Mouse (Mus musculus): ENCODE results near the gene Pmel. TPM values are rescaled to one million over a fixed set of nuclear protein-coding genes. Genes with fewer than 3 reads are reported as not detected.

Gene Pmel
- polyA plus RNA-seq, 2 experiments = 0.31 to 0.50 TPM

- H3K9me3 ChIP-seq (ENCODE audit: control insufficient read depth, low read length) = no peaks in the 10 kb centered on the region
- DNase-seq (ENCODE audit: low read depth in 3 of 3, low spot score in 3 of 3) (no peak), ATAC-seq (ENCODE audit: insufficient read depth) (no peak)
- TF ChIP-seq CTCF (IDR thresholded peaks at IDR 0.05; ENCODE audit: low read depth) = no peak
- TF ChIP-seq EP300 (IDR thresholded peaks at IDR 0.05; ENCODE audit: low read depth) = no peak
- no peaks in the 10 kb centered on the region for H3K36me3 ChIP-seq (replicated peaks; ENCODE audit: control insufficient read depth, insufficient read depth, low read depth)
- 2% methylated on average over 41 of the region's 42 CpGs for WGBS (ENCODE audit: insufficient replicate concordance)
- H3K9ac ChIP-seq (replicated peaks) = no peak overlapping the region
- H3K27ac ChIP-seq = no peak overlapping the region
- H3K4me3 ChIP-seq (ENCODE audit: insufficient read depth in 1 of 2, low read depth in 2 of 2, low read length in 2 of 2) = peak overlapping the region; percentile 59 to 63
- H3K4me1 ChIP-seq (replicated peaks; ENCODE audit: control insufficient read depth in 2 of 2, insufficient read depth in 2 of 2, low read length in 1 of 2) = peaks cover 22 to 30% of the 10 kb centered on the region in 2 experiments
- H3K4me2 ChIP-seq (ENCODE audit: low read depth) = peak overlapping the region; percentile 73
- peaks cover 9% of the 10 kb centered on the region for H3K27me3 ChIP-seq (ENCODE audit: control insufficient read depth, insufficient read depth, low read length)
These were observed 35.0 kb upstream of the Pmel start for GRCm38 (mm10) chr10:128668790-128669672.

- peaks cover 9% of the 10 kb centered on the region for H3K27me3 ChIP-seq (ENCODE audit: control insufficient read depth, insufficient read depth, low read length)
- WGBS (ENCODE audit: insufficient replicate concordance) = 86% methylated on average over 9 of the region's 9 CpGs
These were observed 32.8 kb upstream of the Pmel start for GRCm38 (mm10) chr10:128671148-128671547.

GRCm38 (mm10) chr10:128673763-128674468, 30.1 kb upstream of the Pmel start, which contains the start of gene Suox:
TSS of gene Suox (minus strand) at chr10:128674073.
- H3K4me2 ChIP-seq (ENCODE audit: low read depth) = peak within 1 kb of the TSS; percentile 92
- peak; percentile 93 for ATAC-seq (ENCODE audit: insufficient read depth)
- H3K4me3 ChIP-seq (ENCODE audit: insufficient read depth in 1 of 2, low read depth in 2 of 2, low read length in 2 of 2) = peak within 1 kb of the TSS; percentile 73 to 90
- peak within 1 kb of the TSS; percentile 68 for H3K9ac ChIP-seq (replicated peaks)
- peak within 1 kb of the TSS; percentile 65 for H3K27ac ChIP-seq
- H3K4me1 ChIP-seq (replicated peaks; ENCODE audit: control insufficient read depth in 2 of 2, insufficient read depth in 2 of 2, low read length in 1 of 2) = peaks cover 1 to 13% of the 10 kb centered on the region in 2 experiments
- H3K27me3 ChIP-seq (ENCODE audit: control insufficient read depth, insufficient read depth, low read length) = peaks cover 6% of the 10 kb centered on the region
- WGBS (ENCODE audit: insufficient replicate concordance) = under 1% methylated on average over 60 of the region's 60 CpGs
- peak; percentile 70 for DNase-seq (ENCODE audit: low read depth in 3 of 3, low spot score in 3 of 3)
- H3K36me3 ChIP-seq (replicated peaks; ENCODE audit: control insufficient read depth, insufficient read depth, low read depth) = no peaks in the 10 kb centered on the region
- TF ChIP-seq CTCF (IDR thresholded peaks at IDR 0.05; ENCODE audit: low read depth) = no peak
- no peak for TF ChIP-seq EP300 (IDR thresholded peaks at IDR 0.05; ENCODE audit: low read depth)
- H3K9me3 ChIP-seq (ENCODE audit: control insufficient read depth, low read length) = no peaks in the 10 kb centered on the region

More at GRCm38 (mm10) chr10:128671148-128671547, 32.8 kb upstream of the Pmel start:
- peaks cover 4 to 18% of the 10 kb centered on the region in 2 experiments for H3K4me1 ChIP-seq (replicated peaks; ENCODE audit: control insufficient read depth in 2 of 2, insufficient read depth in 2 of 2, low read length in 1 of 2)
- H3K4me2 ChIP-seq (ENCODE audit: low read depth) = no peak overlapping the region
- H3K36me3 ChIP-seq (replicated peaks; ENCODE audit: control insufficient read depth, insufficient read depth, low read depth) = no peaks in the 10 kb centered on the region
- H3K4me3 ChIP-seq (ENCODE audit: insufficient read depth in 1 of 2, low read depth in 2 of 2, low read length in 2 of 2) = no peak overlapping the region
- no peak for DNase-seq (ENCODE audit: low read depth in 3 of 3, low spot score in 3 of 3)
- TF ChIP-seq CTCF (IDR thresholded peaks at IDR 0.05; ENCODE audit: low read depth) (no peak), EP300 (IDR thresholded peaks at IDR 0.05; ENCODE audit: low read depth) (no peak)
- no peak overlapping the region for H3K9ac ChIP-seq (replicated peaks)
- H3K9me3 ChIP-seq (ENCODE audit: control insufficient read depth, low read length) = no peaks in the 10 kb centered on the region
- no peak for ATAC-seq (ENCODE audit: insufficient read depth)
- H3K27ac ChIP-seq = no peak overlapping the region

- H3K9ac ChIP-seq (replicated peaks) = peak overlapping the region; percentile 68
- H3K4me2 ChIP-seq (ENCODE audit: low read depth) = peak overlapping the region; percentile 92
- peaks cover under 1% of the 10 kb centered on the region for H3K27me3 ChIP-seq (ENCODE audit: control insufficient read depth, insufficient read depth, low read length)
- peaks cover 0 to 13% of the 10 kb centered on the region in 2 experiments; a peak in 3 of 4 replicates for H3K4me1 ChIP-seq (replicated peaks; ENCODE audit: control insufficient read depth in 2 of 2, insufficient read depth in 2 of 2, low read length in 1 of 2)
- H3K9me3 ChIP-seq (ENCODE audit: control insufficient read depth, low read length) = no peaks in the 10 kb centered on the region
- ATAC-seq (ENCODE audit: insufficient read depth) = no peak
- WGBS (ENCODE audit: insufficient replicate concordance) = under 1% methylated on average over 9 of the region's 9 CpGs
- H3K27ac ChIP-seq = peak overlapping the region; percentile 65
- TF ChIP-seq CTCF (IDR thresholded peaks at IDR 0.05; ENCODE audit: low read depth) (peak; percentile 66), EP300 (IDR thresholded peaks at IDR 0.05; ENCODE audit: low read depth) (no peak)
- peak in 1 of 3 experiments; percentile 46 for DNase-seq (ENCODE audit: low read depth in 3 of 3, low spot score in 3 of 3)
- H3K4me3 ChIP-seq (ENCODE audit: insufficient read depth in 1 of 2, low read depth in 2 of 2, low read length in 2 of 2) = peak overlapping the region; percentile 73 to 90
- peaks cover 3% of the 10 kb centered on the region for H3K36me3 ChIP-seq (replicated peaks; ENCODE audit: control insufficient read depth, insufficient read depth, low read depth)
These were observed 29.5 kb upstream of the Pmel start for GRCm38 (mm10) chr10:128674469-128675008.
